In genomic region chr17:70377020-70377419, GRCm38 (mm10) we compare ENCODE assay signal across 8 mouse cellular contexts.
DNase-seq lines count a peak whose midpoint lies in the region; ATAC-seq and TF ChIP-seq lines count a peak whose summit lies in the region.
"Had no signal": no experiment of that assay in that cellular context is flagged by ENCODE, and none has a peak within 500 bp of the region (broad histone marks: within the 10 kb centered on the region; RNA-seq: fewer than 3 reads in every experiment).

No protein-coding gene starts in this region.

- no peak overlapping the region for H3K4me2 ChIP-seq in kidney, postnatal 0 days (ENCODE audit: low read length)
- no peak overlapping the region for H3K4me2 ChIP-seq in kidney, embryonic 14.5 days (replicated peaks; ENCODE audit: low read depth, low read length)
- H3K4me2 ChIP-seq: lung, embryonic 15.5 days had no signal

- no peaks in the 10 kb centered on the region for H3K9me3 ChIP-seq in kidney, postnatal 0 days (replicated peaks; ENCODE audit: low read length)
- no peaks in the 10 kb centered on the region for H3K9me3 ChIP-seq in kidney, embryonic 14.5 days (ENCODE audit: control insufficient read depth, low read length)
- H3K9me3 ChIP-seq in E14TG2a.4 (ENCODE audit: low read length) = no peaks in the 10 kb centered on the region
- H3K9me3 ChIP-seq: lung, embryonic 15.5 days had no signal

- TF ChIP-seq CTCF in kidney, postnatal 0 days (IDR thresholded peaks at IDR 0.05; ENCODE audit: low read depth) = peak; percentile 54; the same call in 1 of the 2 replicates
- 0 out of 2 replicates have a peak, but pooled peaks have one; percentile 11 for TF ChIP-seq CTCF in E14TG2a.4 (conservative IDR thresholded peaks at IDR 0.05; ENCODE audit: low read length)

- no peaks in the 10 kb centered on the region for H3K36me3 ChIP-seq in kidney, postnatal 0 days (ENCODE audit: insufficient read depth, low read length)
- H3K36me3 ChIP-seq in kidney, embryonic 14.5 days (ENCODE audit: control insufficient read depth, insufficient read depth, low read length) = no peaks in the 10 kb centered on the region
- H3K36me3 ChIP-seq in E14TG2a.4 (ENCODE audit: insufficient read depth, low read length) = no peaks in the 10 kb centered on the region
- H3K36me3 ChIP-seq: lung, embryonic 15.5 days had no signal

- H3K27ac ChIP-seq in kidney, postnatal 0 days = no peak overlapping the region
- no peak overlapping the region for H3K27ac ChIP-seq in kidney, embryonic 14.5 days (ENCODE audit: low read depth, low read length)
- H3K27ac ChIP-seq: lung, embryonic 15.5 days had no signal

- 77% methylated on average over 4 of the region's 4 CpGs for WGBS in kidney, postnatal 0 days
- WGBS in kidney, embryonic 14.5 days = 73% methylated on average over 4 of the region's 4 CpGs

- no peak overlapping the region for H3K4me3 ChIP-seq in kidney, postnatal 0 days (replicated peaks; ENCODE audit: low read depth, low read length)
- H3K4me3 ChIP-seq in kidney, embryonic 14.5 days (ENCODE audit: low read length) = no peak overlapping the region
- no peak overlapping the region for H3K4me3 ChIP-seq in E14TG2a.4 (replicated peaks; ENCODE audit: low read length)
- H3K4me3 ChIP-seq: lung, embryonic 15.5 days had no signal

- no peaks in the 10 kb centered on the region for H3K4me1 ChIP-seq in kidney, postnatal 0 days (replicated peaks; ENCODE audit: insufficient read depth, low read length)
- no peaks in the 10 kb centered on the region for H3K4me1 ChIP-seq in kidney, embryonic 14.5 days (ENCODE audit: control insufficient read depth, insufficient read depth, low read length)
- no peaks in the 10 kb centered on the region for H3K4me1 ChIP-seq in E14TG2a.4 (replicated peaks; ENCODE audit: low read depth, low read length)
- H3K4me1 ChIP-seq: lung, embryonic 15.5 days had no signal

- DNase-seq in kidney, postnatal 0 days (ENCODE audit: low spot score) = peak; percentile 33
- DNase-seq in ZHBTc4 (ENCODE audit: low read depth, low spot score) = peak; percentile 33
- DNase-seq in forelimb bud, embryonic 11.5 days (ENCODE audit: low read depth, low spot score) = peak; percentile 23

- no peaks in the 10 kb centered on the region for H3K27me3 ChIP-seq in kidney, postnatal 0 days (ENCODE audit: insufficient read depth, low read length)
- no peaks in the 10 kb centered on the region for H3K27me3 ChIP-seq in kidney, embryonic 14.5 days (ENCODE audit: control insufficient read depth, insufficient read depth, low read length)
- H3K27me3 ChIP-seq in E14TG2a.4 (ENCODE audit: insufficient read depth, low read length) = no peaks in the 10 kb centered on the region
- H3K27me3 ChIP-seq: lung, embryonic 15.5 days had no signal

- no peak overlapping the region for H3K9ac ChIP-seq in kidney, postnatal 0 days (ENCODE audit: low read depth, low read length)
- H3K9ac ChIP-seq in kidney, embryonic 14.5 days (ENCODE audit: low read depth, low read length) = no peak overlapping the region
- H3K9ac ChIP-seq: lung, embryonic 15.5 days had no signal

- ATAC-seq in kidney, postnatal 0 days (replicated peaks; ENCODE audit: low FRiP score, low read depth) = no peak
- no peak for ATAC-seq in kidney, embryonic 14.5 days (ENCODE audit: low FRiP score, low TSS enrichment)
- no peak for ATAC-seq in megakaryocyte-erythroid progenitor cell, adult 5-6 weeks (replicated peaks; ENCODE audit: low FRiP score, low TSS enrichment, poor library complexity, severe bottlenecking)
- no peak for ATAC-seq in granulocyte monocyte progenitor cell, adult 5-6 weeks (replicated peaks; ENCODE audit: poor library complexity, severe bottlenecking)
